Mouse (Mus musculus) induced T-regulatory cell, adult 2 months (primary cell): ENCODE data around the gene Klhl22.
"Not testable (repeated sequence)": the region's sequence is repeated elsewhere in the genome, so short reads cannot be mapped to it uniquely, and the experiment has no call there.

Source experiments
- DNase-seq: peaks from one replicate; pipeline ENCODE4 v3.0.0-alpha.2; 2012; ENCODE audit warnings: low read depth

Gene Klhl22

DNA sequence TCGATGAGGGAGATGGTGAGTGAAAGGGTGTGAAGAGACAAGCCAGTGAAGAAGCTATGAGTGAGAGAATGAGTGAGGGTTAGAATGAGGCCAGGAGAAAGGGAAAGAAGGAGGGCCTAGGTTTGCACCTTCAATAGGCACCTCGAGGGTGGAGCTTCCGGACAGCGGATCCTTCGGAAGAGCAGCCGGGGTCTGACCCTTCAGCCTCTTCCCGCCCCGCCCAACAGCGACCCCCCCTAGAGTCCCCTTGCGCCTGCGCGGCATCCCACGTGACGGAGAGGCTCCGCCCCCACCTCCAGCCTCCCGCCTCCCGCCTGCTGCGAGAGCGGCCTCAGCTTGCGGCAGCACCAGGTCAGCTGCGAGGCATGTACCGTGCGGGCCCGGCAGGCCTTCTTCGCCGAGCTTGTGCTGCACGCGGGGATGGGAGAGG is at the start of gene Klhl22:
Gene Klhl22, plus strand, starts transcription at position 275 of the 430 bp plus-strand sequence.
- DNase-seq, result peak; percentile 82

DNA sequence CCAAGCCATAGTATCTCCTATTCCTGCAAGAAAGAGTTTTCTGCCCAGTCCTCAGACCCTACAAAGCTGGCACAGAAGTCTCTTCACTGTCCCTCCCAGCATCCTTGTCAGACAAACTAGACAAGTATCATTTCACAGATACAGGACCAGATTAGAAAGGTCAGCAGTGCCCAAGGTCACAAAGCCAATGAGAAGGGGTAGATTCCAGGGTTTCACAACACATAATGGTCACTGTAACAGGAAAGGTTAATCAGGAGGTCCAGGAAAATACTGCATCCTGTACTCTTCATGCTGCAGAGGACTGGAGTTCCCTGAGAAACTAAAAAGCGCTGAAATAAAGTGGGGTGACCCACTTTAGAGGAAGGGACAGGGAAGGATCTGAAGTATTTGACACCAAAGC is 41.6 kb upstream of the Klhl22 start:
- DNase-seq, result no peak

DNA sequence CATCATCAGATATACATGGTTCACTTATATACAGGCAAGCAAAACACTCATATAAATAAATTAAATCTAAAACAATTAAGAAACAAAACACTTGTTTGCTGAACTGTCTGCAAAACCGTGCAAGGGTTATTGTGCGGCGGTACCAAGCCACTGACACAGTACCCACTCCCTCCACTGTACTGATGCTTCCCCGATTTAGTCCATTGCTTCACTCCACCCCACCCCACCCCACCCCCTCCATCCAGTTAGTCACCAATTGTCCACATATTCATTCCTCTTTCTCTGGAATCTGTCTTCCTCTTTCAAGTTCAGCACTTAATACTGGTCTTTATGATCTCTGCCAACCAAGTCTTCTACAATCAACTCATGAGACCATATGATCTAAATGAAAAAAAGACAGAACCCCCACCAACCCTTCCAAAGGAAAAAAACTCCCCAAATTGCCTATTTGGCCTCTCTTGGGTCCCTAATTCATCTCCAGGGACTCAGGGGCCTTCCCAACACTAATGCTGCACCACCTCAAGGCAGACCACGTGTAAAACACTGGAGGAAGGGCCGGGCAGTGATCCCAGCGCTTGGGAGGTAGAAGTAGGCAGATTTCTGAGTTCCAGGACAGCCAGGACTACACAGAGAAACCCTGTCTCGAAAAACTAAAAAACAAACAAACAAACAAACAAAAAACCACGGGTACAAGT is 38.2 kb upstream of the Klhl22 start:
- peak; percentile 18 for DNase-seq

DNA sequence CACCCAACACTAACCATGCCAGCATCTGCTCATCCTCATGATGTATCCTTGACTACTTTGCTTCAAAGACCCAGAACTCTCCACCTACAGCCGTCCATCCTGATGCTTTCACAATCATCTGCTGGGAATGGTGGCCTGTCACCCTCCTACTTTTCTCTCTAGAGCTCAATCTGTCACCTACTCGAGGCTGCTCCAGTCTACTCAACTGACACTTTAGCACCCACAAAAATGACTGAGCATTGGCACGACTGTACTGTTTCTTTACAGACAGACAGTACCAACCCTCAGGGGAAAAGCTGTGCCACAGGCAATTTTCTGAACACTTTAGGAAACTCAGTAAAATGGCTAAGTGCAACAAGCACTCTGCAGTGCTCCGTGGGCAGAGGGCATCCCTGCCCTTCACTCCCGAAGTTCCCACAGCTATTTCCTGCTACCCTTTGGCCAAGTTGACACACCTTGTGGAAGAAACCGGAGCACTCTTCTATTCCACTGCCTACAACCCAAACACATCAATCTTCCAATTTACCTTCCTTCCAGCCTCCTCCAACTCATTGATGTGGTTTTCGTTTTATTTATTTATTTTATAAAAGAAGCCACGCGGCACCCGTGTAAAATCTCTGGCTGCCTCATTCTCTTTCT is 37.5 kb upstream of the Klhl22 start:
- DNase-seq, result no peak

DNA sequence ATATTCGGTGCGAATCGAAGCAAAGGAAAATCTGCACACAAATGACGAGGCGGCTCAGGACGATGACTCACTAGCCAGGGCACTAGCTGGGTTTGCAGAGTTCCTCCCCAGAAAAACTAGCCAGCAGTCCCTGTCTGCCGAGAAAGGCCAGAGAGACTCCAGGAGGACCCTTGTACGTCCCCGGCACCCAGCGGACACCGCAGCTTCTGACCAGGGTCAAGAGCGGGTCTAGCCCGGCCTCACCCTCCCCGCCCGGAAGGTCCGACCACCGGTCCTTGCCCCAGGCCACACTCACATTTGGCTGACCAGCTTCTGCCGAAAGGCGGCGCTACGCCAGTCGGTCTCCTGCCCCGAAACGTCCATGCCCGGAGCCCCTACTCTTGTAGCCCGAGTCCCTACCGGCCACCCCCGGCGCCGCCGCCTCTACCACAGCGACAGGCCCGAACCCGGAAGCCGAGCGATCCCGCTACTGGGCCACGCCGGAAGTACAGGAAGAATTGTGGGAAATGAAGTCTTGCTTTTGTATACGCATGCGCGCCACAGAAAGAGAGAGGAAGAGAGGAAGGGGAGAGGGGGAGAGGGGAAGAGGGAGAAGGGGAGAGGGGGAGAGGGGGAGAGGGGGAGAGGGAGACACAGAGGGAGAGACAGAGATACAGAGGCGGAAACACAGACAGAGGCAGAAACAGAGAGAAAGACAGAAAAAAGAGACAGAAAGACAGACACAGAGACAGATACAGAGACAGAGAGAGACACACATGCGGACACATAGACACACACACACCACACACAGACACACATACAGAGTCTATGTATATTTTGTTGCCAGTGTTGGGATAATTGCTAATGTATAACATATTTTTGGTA is 36.7 kb upstream of the Klhl22 start:
- peak; percentile 93 for DNase-seq

DNA sequence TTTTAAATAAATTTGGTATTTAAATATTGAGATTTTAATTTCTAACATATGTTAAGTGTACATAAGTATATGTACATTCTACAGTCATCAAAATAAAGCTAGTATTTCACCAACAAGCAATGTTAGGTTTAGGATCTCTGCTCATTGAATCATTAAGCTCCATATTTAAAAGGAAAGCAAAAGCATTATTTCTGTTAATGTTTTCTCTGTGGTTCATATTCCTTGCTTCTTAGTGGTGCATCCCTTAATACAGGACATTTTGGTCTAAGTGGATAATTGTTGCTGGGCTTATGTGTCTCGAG is 36.1 kb upstream of the Klhl22 start:
- DNase-seq, result no peak

DNA sequence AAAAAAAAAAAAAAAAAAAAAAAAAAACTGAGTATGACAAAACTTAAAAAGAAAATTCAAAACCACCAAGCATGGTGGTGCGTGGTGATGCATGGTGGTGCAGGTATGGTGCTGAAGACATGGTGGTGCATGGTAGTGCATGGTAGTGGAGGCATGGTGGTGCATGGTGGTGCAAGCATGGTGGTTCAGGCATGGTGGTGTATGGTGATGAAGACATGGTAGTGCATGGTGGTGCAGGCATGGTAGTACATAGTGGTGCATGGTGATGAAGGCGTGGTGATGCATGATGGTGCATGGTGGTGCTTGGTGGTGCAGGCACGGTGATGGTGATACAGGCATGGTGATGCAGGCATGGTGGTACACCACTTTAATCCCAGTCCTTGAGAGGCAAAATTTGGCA is 35.0 kb upstream of the Klhl22 start:
- peak; percentile 28 for DNase-seq

DNA sequence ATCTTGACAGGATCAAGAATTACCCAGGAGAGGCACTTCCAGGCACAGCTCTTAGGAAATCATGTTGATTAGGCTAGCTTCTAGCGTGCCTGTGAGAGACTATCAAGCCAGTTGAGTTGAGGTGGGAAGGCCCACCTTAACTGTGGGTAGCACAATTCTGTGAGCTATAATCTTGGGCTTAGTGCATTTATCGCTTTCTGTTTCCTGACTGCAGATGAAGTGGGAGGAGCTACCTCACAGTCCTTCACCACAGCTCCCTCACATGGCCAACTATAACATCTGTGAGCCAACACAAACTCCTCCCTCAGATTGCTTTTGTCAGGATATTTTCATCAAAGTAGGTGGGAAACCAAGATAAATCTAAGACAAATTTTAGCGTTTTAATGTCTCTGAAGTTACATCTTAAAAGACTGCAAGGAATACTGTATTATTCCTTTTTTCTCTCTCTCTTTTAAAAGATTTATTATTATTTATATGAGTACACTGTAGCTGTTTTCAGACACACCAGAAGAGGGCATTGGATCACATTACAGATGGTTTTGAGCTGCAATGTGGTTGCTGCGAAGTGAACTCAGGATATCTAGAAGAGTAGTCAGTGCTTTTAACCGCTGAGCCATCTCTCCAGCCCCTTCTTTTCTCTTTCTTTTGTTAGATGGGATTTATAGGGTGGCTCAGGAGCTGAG is 32.1 kb upstream of the Klhl22 start:
- DNase-seq, result peak; percentile 88

DNA sequence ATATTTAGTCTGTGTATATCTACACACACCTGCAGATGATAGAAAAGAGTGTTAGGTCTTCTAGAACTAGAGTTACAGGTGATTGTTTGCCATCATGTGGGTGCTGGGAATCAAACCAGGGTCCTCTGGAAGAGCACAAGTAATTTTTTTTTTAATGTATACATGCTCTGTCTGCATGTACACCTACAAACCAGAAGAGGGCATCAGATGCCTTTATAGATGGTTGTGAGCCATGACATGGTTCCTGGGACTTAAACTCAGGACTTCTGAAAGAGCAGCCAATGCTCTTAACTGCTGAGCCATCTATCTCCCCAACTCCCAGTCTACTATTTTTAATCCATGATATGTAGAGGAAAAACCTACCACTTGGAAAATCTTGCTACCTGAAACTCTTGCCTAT is 29.4 kb upstream of the Klhl22 start:
- DNase-seq, result peak; percentile 36

DNA sequence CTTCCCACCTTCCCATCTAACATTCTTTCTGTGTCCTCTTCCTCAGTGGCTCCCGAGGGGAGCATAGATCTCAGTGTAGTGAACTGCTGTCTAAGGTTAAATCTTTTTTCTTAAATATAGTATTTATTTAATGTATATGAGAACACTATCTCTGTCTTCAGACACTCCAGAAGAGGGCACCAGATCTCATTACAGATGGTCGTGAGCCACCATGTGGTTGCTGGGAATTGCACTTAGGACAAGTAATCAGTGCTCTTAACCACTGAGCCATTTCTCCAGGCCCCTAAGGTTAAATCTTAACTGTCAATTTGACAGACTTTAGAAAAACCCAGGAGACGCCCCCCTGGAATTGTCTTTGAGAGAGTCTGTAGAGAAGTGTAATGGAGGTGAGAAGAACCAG is 27.4 kb upstream of the Klhl22 start:
- no peak for DNase-seq

DNA sequence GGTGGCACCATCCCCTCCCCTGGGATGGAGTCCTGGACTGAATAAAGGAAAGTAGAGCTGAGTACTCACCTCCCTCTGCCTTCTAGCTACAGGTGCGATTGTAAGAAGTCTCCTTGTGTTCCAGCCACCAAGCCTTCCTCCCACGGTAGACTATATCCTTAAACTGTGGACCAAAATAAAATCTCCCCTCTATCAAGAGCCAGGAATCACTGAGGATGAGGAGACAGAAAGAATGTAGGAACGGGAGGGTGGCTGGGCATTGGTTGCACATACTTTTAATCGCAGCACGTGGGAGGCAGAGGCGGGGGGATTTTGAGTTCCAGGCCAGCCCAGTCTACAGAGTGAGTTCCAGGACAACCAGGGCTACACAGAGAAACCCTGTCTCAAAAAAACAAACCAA is 27.0 kb upstream of the Klhl22 start:
- DNase-seq, result no peak

DNA sequence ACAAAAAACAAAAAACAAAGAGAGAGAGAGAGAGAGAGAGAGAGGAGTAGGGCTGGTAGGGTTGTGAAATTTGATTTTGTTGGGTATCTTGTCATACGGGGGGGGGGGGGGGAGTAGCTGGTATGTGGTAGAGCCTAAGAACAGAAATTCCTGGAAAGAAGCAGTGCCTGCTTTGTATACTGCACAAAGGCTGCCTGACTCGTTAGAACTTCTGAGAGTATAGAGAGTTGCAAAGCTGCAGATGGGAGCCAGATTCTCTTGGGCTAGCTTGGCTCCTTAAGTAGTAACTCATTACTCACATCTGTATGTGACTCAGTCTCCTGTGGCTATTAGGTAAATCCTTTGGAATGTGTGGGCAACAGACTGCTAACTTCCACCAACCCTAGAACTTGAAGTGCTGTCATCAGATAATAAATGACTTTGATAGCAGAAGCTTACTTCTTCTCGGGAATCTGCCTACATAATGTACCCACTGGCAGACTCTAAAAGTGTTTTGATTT is 26.5 kb upstream of the Klhl22 start, which contains the start of gene Med15:
Gene Med15, minus strand, starts transcription at position 51 of the 500 bp plus-strand sequence.
- no peak for DNase-seq

DNA sequence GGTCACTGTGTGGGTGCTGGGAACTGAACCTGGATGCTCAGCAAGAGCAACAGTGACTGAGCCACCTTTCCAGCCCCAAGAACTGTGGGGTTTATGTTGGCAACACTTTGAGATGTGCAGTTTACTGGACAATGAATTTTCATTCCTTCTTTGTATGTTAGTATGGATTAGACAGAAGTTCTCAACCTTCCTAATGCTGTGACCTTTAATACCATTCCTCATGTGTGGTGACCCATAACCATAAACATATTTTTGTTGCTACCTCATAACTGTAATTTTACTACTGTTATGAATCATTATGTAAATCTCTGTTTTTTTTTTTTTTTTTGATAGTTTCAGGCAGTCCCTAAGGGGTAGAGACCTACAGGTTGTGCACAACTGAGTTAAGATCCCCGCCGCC is 25.8 kb upstream of the Klhl22 start:
- no peak for DNase-seq

DNA sequence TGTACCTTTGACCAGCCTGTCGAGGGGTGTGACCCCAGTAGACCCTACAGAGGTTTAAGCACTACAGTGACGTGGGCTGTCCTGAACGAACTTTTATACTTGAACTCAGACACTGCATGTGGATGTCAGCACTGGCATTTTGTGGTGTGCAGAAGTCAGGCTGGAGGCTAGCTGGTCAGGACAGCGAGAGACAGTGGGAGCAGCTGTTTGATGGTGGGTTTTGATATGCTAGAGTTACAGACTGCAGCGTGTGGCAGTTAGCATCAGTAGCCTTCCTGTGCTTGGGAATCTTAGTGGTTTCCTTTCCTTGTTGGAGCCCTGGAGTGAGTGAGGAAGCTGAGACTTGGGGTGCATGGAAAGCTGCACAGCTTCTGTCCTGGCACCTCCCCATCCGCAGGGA is 24.5 kb upstream of the Klhl22 start:
- not testable (repeated sequence) for DNase-seq

DNA sequence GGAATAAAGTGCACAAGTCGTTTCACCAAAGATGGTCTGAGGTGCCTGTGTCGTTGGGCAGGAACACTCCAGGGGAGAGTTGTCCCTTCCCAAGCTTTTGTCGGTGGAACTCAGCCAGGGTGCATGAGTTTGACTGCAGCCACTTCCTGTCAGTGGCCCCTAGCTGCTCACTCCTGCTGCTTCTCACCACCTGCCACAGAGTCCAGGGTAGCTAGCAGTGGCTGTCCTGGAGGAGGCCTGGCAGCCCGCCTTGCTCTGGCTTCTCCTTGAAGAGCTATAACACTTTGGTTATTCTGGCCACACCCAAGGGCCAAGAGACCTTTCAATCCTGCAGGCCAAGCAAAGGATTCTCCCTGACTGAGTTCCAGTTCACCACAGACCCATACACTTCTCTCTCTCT is 23.3 kb upstream of the Klhl22 start:
- no peak for DNase-seq

DNA sequence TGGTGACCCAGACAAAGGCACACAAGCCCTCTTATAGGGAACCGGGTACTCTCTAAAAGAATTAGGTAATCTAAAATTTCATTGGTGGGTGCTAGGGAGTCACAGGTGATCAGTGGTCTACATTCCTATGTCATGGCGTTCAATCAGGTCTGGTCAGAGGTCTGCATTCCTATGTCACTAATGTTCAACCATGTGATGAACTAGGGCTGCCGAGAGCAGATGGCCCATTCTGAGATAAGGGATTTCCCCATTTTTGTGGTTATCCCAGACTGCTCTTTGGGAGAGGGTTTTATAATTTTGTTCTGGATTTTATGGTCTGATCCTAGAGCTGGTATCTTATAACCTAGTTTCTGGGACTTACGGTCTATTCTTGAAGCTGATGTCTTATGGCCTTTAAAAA is 19.3 kb upstream of the Klhl22 start:
- DNase-seq, result no peak

DNA sequence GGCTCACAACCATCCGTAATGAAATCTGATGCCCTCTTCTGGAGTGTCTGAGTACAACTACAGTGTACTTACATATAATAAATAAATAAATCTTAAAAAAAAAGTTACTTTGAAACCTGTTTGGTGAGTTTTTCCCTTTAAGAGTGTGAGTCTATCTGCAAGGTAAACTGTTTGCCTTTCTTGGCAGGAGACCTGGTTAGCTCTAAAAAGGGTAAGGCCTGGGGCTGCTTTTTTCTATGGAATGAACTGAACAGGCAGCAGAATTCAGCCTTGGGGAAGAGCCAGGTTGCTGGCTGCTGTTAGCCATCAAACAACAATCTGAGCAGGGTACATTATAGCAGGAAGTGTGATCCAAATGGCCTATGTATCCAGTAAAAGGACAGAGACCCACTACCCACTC is 16.6 kb upstream of the Klhl22 start:
- no peak for DNase-seq

DNA sequence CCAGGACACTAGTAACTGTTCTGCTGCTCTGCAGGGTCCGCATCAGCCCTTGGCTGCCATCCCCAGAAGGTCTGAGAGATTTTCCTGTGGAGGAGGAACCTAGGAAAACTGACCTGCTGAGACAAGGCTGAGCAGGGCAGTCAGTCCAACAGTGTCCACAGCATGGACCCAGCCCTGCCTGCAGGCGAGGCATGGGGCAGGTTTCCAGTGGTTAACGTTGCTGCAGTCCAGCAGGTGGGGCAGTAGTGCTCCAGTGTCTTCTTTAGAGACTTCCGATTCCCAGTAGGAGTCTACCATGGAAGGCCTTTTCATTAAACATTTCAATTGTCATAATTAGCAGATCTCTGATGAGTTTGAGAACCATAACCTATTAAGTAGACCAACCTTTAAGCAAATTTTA is 16.1 kb upstream of the Klhl22 start:
- DNase-seq, result no peak

DNA sequence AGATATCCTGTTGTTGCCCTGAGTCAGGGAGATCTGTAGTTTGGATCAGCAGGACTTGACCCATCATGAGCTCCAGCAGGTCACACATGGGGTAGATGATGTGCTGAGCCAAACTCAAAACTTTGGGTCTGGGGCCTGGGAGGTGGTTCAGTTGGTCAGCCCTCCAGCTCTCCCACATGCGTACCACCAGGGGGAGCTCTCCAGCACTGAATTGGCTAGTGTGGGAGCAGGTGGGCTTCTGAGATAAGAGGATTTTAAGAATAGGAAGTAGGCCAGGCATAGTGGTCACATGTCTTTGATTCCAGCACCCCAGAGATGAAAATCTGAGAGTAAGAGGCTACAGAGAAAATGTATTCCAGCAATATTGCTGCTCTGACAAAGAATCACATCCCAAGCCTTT is 14.9 kb upstream of the Klhl22 start:
- DNase-seq, result peak; percentile 70

DNA sequence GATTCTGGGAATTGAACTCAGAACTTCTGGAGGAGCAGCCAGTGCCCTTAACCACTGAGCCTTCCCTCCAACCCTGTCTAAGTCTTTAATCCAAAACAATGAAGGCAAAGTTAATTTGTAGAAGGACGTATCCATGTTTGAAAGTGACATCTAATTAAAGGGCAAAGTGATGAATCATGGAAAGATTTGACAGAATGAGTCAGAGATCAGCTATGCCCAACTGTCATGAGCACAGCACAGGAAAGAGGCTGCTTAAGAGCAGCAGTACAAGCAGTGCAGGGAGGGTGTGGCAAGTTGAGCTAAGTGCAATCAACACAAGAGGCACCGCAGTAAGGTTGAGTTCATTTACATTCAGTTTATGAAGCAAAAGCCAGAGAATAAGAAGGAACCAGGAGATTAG is 14.4 kb upstream of the Klhl22 start:
- no peak for DNase-seq

DNA sequence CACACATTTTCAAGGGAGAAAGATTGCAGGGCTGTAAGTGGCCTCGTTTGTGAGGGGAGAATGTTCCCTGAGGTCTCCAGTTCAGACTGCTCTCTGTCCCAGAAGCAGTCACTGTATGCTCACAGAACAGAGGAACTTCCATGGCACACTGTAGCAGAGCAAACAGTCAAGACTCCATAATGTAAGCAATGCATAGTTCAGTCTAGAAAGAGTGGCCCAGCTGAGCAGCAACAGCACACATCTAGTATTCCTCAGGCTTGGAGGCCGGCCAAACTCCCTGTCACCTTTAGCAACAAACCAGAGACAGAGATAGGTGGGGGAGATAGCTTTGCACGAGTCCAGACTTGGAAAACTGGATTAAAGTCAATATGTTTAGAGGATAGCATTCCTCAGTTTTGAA is 6.4 kb upstream of the Klhl22 start:
- DNase-seq, result no peak

DNA sequence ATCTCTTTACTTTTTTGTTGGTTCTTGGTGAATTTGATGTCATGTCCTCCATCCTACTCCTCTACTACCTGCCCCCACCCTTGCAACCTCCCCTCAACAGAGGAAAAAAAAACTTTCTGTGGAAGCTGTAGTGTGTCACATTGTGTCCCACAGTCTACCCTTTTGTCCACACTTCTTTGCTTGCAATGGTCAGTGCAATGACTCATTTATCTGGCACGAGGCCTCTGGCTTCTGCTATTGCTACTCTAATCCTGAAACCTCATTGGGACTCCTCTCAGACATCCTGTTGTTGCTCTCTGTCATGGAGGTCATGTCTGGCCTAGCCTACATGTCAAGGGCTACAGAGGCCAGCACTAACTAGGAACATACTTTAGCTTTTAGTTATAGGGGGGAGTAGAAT is 5.7 kb upstream of the Klhl22 start:
- DNase-seq, result no peak
